Mouse (Mus musculus) adrenal gland, postnatal 36 days (tissue): ENCODE results near the gene Pank1. TPM values are rescaled to one million over a fixed set of nuclear protein-coding genes. Genes with fewer than 3 reads are reported as not detected.

Source experiments
- DNase-seq, 2 experiments: peaks; one replicate each; pipeline ENCODE4 v3.0.0; 2021; ENCODE audit warnings: mixed read lengths in 1 of 2
- total RNA-seq, 2 experiments: library from RNA; stranded (reverse); gene quantifications; 2 replicates each; pipeline ENCODE4 v1.2.3; 2021

Gene Pank1
- total RNA-seq, 2 experiments from 2014 or later = 52.3 to 93.0 TPM

GRCm38 (mm10) chr19:34825946-34826655 is 53.2 kb downstream of the Pank1 start:
- DNase-seq = peak; percentile 40 to 63

GRCm38 (mm10) chr19:34819577-34820170 is 59.6 kb downstream of the Pank1 start:
- peak in 1 of 2 experiments; percentile 40 for DNase-seq

- DNase-seq = no peak
Measured at GRCm38 (mm10) chr19:34815371-34815770, 63.9 kb downstream of the Pank1 start.

- peak in 1 of 2 experiments; percentile 16 for DNase-seq
Measured at GRCm38 (mm10) chr19:34814696-34815095, 64.6 kb downstream of the Pank1 start.

GRCm38 (mm10) chr19:34813961-34814360 is 65.3 kb downstream of the Pank1 start:
- no peak for DNase-seq

GRCm38 (mm10) chr19:34813533-34813932 is 65.7 kb downstream of the Pank1 start:
- no peak for DNase-seq

- no peak for DNase-seq
Measured at GRCm38 (mm10) chr19:34812711-34813110, 66.5 kb downstream of the Pank1 start.

GRCm38 (mm10) chr19:34807173-34807572 is 72.1 kb downstream of the Pank1 start:
- no peak for DNase-seq

- no peak for DNase-seq
Measured at GRCm38 (mm10) chr19:34805071-34805470, 74.2 kb downstream of the Pank1 start.

- no peak for DNase-seq
Measured at GRCm38 (mm10) chr19:34804531-34804930, 74.7 kb downstream of the Pank1 start.

- no peak for DNase-seq
Measured at GRCm38 (mm10) chr19:34803396-34803795, 75.9 kb downstream of the Pank1 start.

GRCm38 (mm10) chr19:34799644-34800267 is 79.5 kb downstream of the Pank1 start:
- DNase-seq = no peak

- DNase-seq = no peak
Measured at GRCm38 (mm10) chr19:34796396-34796795, 82.9 kb downstream of the Pank1 start.

- no peak for DNase-seq
Measured at GRCm38 (mm10) chr19:34782491-34782890, 96.8 kb downstream of the Pank1 start.

- no peak for DNase-seq
Measured at GRCm38 (mm10) chr19:34778993-34779392, 100.3 kb downstream of the Pank1 start.

GRCm38 (mm10) chr19:34778098-34778497 is 101.2 kb downstream of the Pank1 start:
- no peak for DNase-seq

GRCm38 (mm10) chr19:34772775-34773174 is 106.5 kb downstream of the Pank1 start:
- peak; percentile 41 to 65 for DNase-seq

- no peak for DNase-seq
Measured at GRCm38 (mm10) chr19:34770764-34771163, 108.5 kb downstream of the Pank1 start.

GRCm38 (mm10) chr19:34758754-34759153 is 120.5 kb downstream of the Pank1 start:
- DNase-seq = no peak
